Mouse (Mus musculus) heart, embryonic 11.5 days (tissue): ENCODE measurements around the gene Ifit3. TPM values are rescaled to one million over a fixed set of nuclear protein-coding genes. Genes with fewer than 3 reads are reported as not detected.
"Not testable (repeated sequence)": the region's sequence is repeated elsewhere in the genome, so short reads cannot be mapped to it uniquely, and the experiment has no call there.

Experiments used
- ATAC-seq: fragments of 200-750 bp; cut with Nextera tagmentation; replicated peaks from 2 replicates; pipeline ENCODE4 v1.8.0; 2017; ENCODE audit warnings: moderate library complexity; ENCODE audit not compliant: insufficient number of reproducible peaks, low FRiP score, low TSS enrichment
- H3K27ac ChIP-seq: fragments of 300-500 bp; sonication (generic); 2 replicates; pipeline ENCODE4 v1.5.1; 2014; ENCODE audit warnings: mild to moderate bottlenecking, low read depth, low read length
- H3K27me3 ChIP-seq: fragments of 300-500 bp; sonication (generic); 2 replicates; pipeline ENCODE4 v1.6.1; 2014; ENCODE audit warnings: mild to moderate bottlenecking, low read length, mixed read lengths; ENCODE audit not compliant: control insufficient read depth, insufficient read depth
- H3K36me3 ChIP-seq: fragments of 300-500 bp; sonication (generic); 2 replicates; pipeline ENCODE4 v1.6.1; 2014; ENCODE audit warnings: mild to moderate bottlenecking, low read length, moderate library complexity, mixed read lengths; ENCODE audit not compliant: control insufficient read depth, insufficient read depth
- H3K4me1 ChIP-seq: fragments of 300-500 bp; sonication (generic); 2 replicates; pipeline ENCODE4 v1.6.1; 2014; ENCODE audit warnings: low read length; ENCODE audit not compliant: control insufficient read depth, insufficient read depth
- H3K4me2 ChIP-seq: fragments of 300-500 bp; sonication (generic); 2 replicates; pipeline ENCODE4 v1.6.1; 2014; ENCODE audit warnings: mild to moderate bottlenecking, moderate library complexity
- H3K4me3 ChIP-seq: fragments of 300-500 bp; sonication (generic); 2 replicates; pipeline ENCODE4 v1.5.1; 2014; ENCODE audit warnings: low read depth, low read length
- H3K9ac ChIP-seq: fragments of 300-500 bp; sonication (generic); 2 replicates; pipeline ENCODE4 v1.6.1; 2014; ENCODE audit warnings: mild to moderate bottlenecking, low read depth, low read length, moderate library complexity
- H3K9me3 ChIP-seq: fragments of 300-500 bp; sonication (generic); replicated peaks from 2 replicates; pipeline ENCODE4 v1.6.1; 2016; ENCODE audit warnings: low read length; ENCODE audit not compliant: control insufficient read depth
- WGBS: fragments of 180-500 bp; shearing (Covaris S2); extraction: QIAGEN DNeasy Blood & Tissue Kit; methylation state at CpG from one replicate; pipeline ENCODE4 v1.1.7; 2014; ENCODE audit not compliant: insufficient replicate concordance; 5-methylcytosine and 5-hydroxymethylcytosine counted together
- polyA plus RNA-seq: library from polyadenylated mRNA; unstranded; fragments of >200 nt; fragmentation: Nextera tagmentation; extraction: Ambion mirVana; gene quantifications from 2 replicates; pipeline ENCODE4 v1.2.1, GENCODE M21; 2014

The Ifit3 gene
- polyA plus RNA-seq, 1 experiment from 2014 or later, result 0.19 TPM

GRCm38 (mm10) chr19:34598341-34598740 is 15.0 kb downstream of the Ifit3 start:
- WGBS, result 79% methylated on average over 2 of the region's 2 CpGs
- Histone ChIP-seq H3K4me3 (no peak overlapping the region), H3K9me3 (no peaks in the 10 kb centered on the region), H3K27me3 (no peaks in the 10 kb centered on the region), H3K4me1 (no peaks in the 10 kb centered on the region), H3K9ac (no peak overlapping the region), H3K36me3 (no peaks in the 10 kb centered on the region), H3K27ac (no peak overlapping the region), H3K4me2 (no peak overlapping the region)
- ATAC-seq, result no peak

GRCm38 (mm10) chr19:34599250-34599649 is 15.9 kb downstream of the Ifit3 start:
- ATAC-seq, H3K27ac ChIP-seq, H3K27me3 ChIP-seq, H3K9me3 ChIP-seq, H3K4me2 ChIP-seq, H3K4me1 ChIP-seq, H3K4me3 ChIP-seq, H3K36me3 ChIP-seq, H3K9ac ChIP-seq: not testable (repeated sequence)

GRCm38 (mm10) chr19:34601888-34602287 is 18.6 kb downstream of the Ifit3 start, which contains the start of gene Ifit1bl1:
Gene Ifit1bl1 (minus strand): TSS chr19:34601956.
- H3K27me3 ChIP-seq, H3K36me3 ChIP-seq, H3K9ac ChIP-seq, H3K9me3 ChIP-seq, ATAC-seq, H3K4me3 ChIP-seq, H3K4me1 ChIP-seq, H3K27ac ChIP-seq, H3K4me2 ChIP-seq: not testable (repeated sequence)
- 59% methylated on average over 1 of the region's 1 CpGs for WGBS

- no peak overlapping the region for H3K4me2 ChIP-seq
- H3K27me3 ChIP-seq, result no peaks in the 10 kb centered on the region
- no peaks in the 10 kb centered on the region for H3K4me1 ChIP-seq
- H3K4me3 ChIP-seq, result no peak overlapping the region
- no peak for ATAC-seq
- WGBS, result 80% methylated on average over 3 of the region's 3 CpGs
- H3K36me3 ChIP-seq, result no peaks in the 10 kb centered on the region
- H3K9ac ChIP-seq, result no peak overlapping the region
- H3K9me3 ChIP-seq, result no peaks in the 10 kb centered on the region
- H3K27ac ChIP-seq, result no peak overlapping the region
These were observed 22.1 kb downstream of the Ifit3 start for GRCm38 (mm10) chr19:34605472-34605871.

- H3K4me3 ChIP-seq, H3K4me1 ChIP-seq, H3K9me3 ChIP-seq, H3K27ac ChIP-seq, H3K36me3 ChIP-seq, H3K9ac ChIP-seq, H3K4me2 ChIP-seq, ATAC-seq, H3K27me3 ChIP-seq: not testable (repeated sequence)
- WGBS, result 36% methylated on average over 4 of the region's 4 CpGs
These were observed 24.1 kb downstream of the Ifit3 start, which contains the start of gene Ifit3b for GRCm38 (mm10) chr19:34607237-34608051. Gene Ifit3b (plus strand): TSS chr19:34607970.

GRCm38 (mm10) chr19:34610118-34610517 is 26.8 kb downstream of the Ifit3 start:
- not testable (repeated sequence) for H3K9me3 ChIP-seq, H3K36me3 ChIP-seq, H3K4me3 ChIP-seq, ATAC-seq, H3K27me3 ChIP-seq, H3K4me1 ChIP-seq, H3K9ac ChIP-seq, H3K4me2 ChIP-seq, H3K27ac ChIP-seq
- WGBS, result 63% methylated on average over 3 of the region's 3 CpGs

- WGBS, result 77% methylated on average over 5 of the region's 11 CpGs
- not testable (repeated sequence) for H3K9me3 ChIP-seq, ATAC-seq, H3K4me2 ChIP-seq, H3K4me3 ChIP-seq, H3K36me3 ChIP-seq, H3K27me3 ChIP-seq, H3K4me1 ChIP-seq, H3K9ac ChIP-seq, H3K27ac ChIP-seq
These were observed 29.1 kb downstream of the Ifit3 start for GRCm38 (mm10) chr19:34612243-34613001.

GRCm38 (mm10) chr19:34620871-34621270 is 37.5 kb downstream of the Ifit3 start:
- Histone ChIP-seq H3K9me3 (no peaks in the 10 kb centered on the region), H3K9ac (no peak overlapping the region), H3K27me3 (no peaks in the 10 kb centered on the region), H3K27ac (no peak overlapping the region), H3K4me1 (no peaks in the 10 kb centered on the region), H3K36me3 (no peaks in the 10 kb centered on the region), H3K4me3 (no peak overlapping the region), H3K4me2 (no peak overlapping the region)
- no peak for ATAC-seq
- 84% methylated on average over 5 of the region's 5 CpGs for WGBS
